Mouse (Mus musculus) small intestine, adult 2 months (tissue): ENCODE data around the gene Prm1. TPM values are rescaled to one million over a fixed set of nuclear protein-coding genes. Genes with fewer than 3 reads are reported as not detected.

Experiments used
- H3K27ac ChIP-seq: fragments of 200-500 bp; 2 replicates; pipeline ENCODE4 v1.5.1; 2012; ENCODE audit warnings: low read depth, low read length, control low read depth, inconsistent platforms; ENCODE audit not compliant: insufficient read depth
- H3K27me3 ChIP-seq: fragments of 200-500 bp; 2 replicates; pipeline ENCODE4 v1.6.1; 2012; ENCODE audit warnings: mild to moderate bottlenecking, moderate library complexity, low read length, inconsistent platforms; ENCODE audit not compliant: control insufficient read depth, insufficient read depth
- H3K36me3 ChIP-seq: fragments of 200-500 bp; 2 replicates; pipeline ENCODE4 v1.6.1; 2012; ENCODE audit warnings: mild to moderate bottlenecking, low read length, control low read depth, inconsistent platforms; ENCODE audit not compliant: control insufficient read depth, insufficient read depth
- H3K4me1 ChIP-seq: fragments of 200-500 bp; 2 replicates; pipeline ENCODE4 v1.6.1; 2012; ENCODE audit warnings: low read length, inconsistent platforms, mixed read lengths; ENCODE audit not compliant: control insufficient read depth, insufficient read depth, insufficient read length
- H3K4me3 ChIP-seq: fragments of 200-500 bp; 2 replicates; pipeline ENCODE4 v1.5.1; 2012; ENCODE audit warnings: low read depth, mild to moderate bottlenecking, control low read depth, inconsistent platforms, low read length, moderate library complexity
- CTCF ChIP-seq: fragments of 200-500 bp; IDR thresholded peaks from 2 replicates; pipeline ENCODE4 v1.5.1; 2012; ENCODE audit warnings: low read depth, mild to moderate bottlenecking, control low read depth, inconsistent platforms, low read length, moderate library complexity, mixed read lengths; ENCODE audit not compliant: insufficient replicate concordance, insufficient read length; ENCODE audit errors: extremely low read depth
- POLR2A ChIP-seq: fragments of 200-500 bp; IDR thresholded peaks from 2 replicates; pipeline ENCODE4 v1.6.1; 2012; ENCODE audit warnings: low read depth, mild to moderate bottlenecking, control low read depth, inconsistent platforms, low read length, moderate library complexity
- WGBS: fragments of 180-500 bp; shearing (Covaris S2); methylation state at CpG from one replicate; pipeline ENCODE4 v1.1.7; 2018; 5-methylcytosine and 5-hydroxymethylcytosine counted together
- polyA plus RNA-seq: library from polyadenylated mRNA; depleted of rRNA; stranded (reverse); fragments of >200 nt; gene quantifications from 2 replicates; pipeline ENCODE4 v1.2.3, GENCODE M21; 2012

Gene Prm1
- polyA plus RNA-seq, 1 experiment, result not detected

GRCm38 (mm10) chr16:10771769-10772510 is 33.7 kb downstream of the Prm1 start:
- 85% methylated on average over 19 of the region's 19 CpGs for WGBS
- no peaks in the 10 kb centered on the region for H3K36me3 ChIP-seq
- H3K4me1 ChIP-seq, result peaks cover 24% of the 10 kb centered on the region
- no peak overlapping the region for H3K4me3 ChIP-seq
- peak overlapping the region; percentile 43 for H3K27ac ChIP-seq
- TF ChIP-seq CTCF, result no peak
- TF ChIP-seq POLR2A, result 0 out of 2 replicates have a peak, but pooled peaks have one; percentile 8
- no peaks in the 10 kb centered on the region for H3K27me3 ChIP-seq

DNA sequence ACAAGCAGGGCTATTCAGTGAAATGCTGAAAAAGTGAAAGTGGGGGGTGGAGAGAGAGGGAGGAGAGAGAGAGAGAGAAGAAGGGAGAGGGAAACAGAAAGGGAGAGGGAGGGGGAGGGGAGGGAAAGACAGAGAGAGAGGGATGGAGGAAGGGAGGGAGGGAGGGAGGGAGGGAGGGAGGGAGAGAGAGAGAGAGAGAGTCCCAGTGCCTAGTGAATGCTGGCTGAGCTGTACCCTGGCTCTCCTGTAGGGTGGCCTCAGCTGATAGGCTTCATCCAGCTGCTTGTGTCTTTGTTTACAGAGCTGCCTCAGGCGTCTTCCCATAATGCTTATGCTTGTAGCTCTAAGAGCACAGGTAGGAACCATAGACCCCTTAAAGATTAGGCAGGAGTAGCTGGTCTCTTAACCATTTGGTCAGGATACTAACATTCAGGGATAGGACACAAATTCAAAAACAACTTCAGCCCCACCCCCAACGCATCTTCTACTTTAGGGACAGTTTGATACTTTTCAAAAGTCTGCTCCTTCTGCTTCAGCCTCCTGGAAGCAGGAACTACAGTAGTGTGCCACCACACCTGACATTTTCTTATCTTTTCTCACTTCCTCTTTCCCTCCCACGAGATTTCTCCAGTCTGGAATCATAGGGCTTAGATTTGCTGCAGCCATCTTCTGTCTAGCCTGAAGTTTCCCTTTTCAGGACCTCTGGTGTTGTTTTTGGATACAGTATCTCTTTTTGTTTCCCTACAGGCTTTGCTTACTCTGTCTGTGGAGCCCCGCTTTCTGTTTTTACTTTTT is 34.9 kb downstream of the Prm1 start:
- 0 out of 2 replicates have a peak overlapping the region, but pooled peaks have one; percentile 47 for H3K27ac ChIP-seq
- no peaks in the 10 kb centered on the region for H3K36me3 ChIP-seq
- TF ChIP-seq CTCF, result no peak
- TF ChIP-seq POLR2A, result no peak
- H3K4me1 ChIP-seq, result peaks cover 24% of the 10 kb centered on the region
- 36% methylated on average over 4 of the region's 4 CpGs for WGBS
- H3K4me3 ChIP-seq, result no peak overlapping the region
- H3K27me3 ChIP-seq, result no peaks in the 10 kb centered on the region

DNA sequence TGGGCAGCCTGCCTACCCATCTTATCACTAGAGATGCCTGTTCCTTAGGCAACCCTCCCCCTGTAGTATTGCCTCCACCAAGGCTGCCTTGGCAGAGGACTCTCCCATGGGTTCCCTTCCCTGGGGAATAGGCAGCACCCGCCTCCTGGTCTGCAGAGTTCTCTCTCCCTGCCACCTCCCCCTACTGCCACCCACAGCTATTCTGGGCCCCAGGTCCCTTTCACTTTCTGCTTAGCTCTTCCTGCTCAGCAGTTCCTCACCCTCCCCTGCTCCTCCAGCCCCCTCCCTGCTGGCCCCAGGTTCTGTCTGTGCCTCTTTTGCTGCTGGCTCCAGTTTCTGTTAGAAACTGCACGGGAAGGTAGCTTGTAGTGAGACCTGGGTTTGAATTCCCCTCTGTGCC is 36.0 kb downstream of the Prm1 start:
- no peaks in the 10 kb centered on the region for H3K27me3 ChIP-seq
- no peak overlapping the region for H3K4me3 ChIP-seq
- H3K4me1 ChIP-seq, result peaks cover 21% of the 10 kb centered on the region
- 32% methylated on average over 2 of the region's 2 CpGs for WGBS
- H3K27ac ChIP-seq, result peak overlapping the region; percentile 47; the same call in 1 of the 2 replicates
- TF ChIP-seq CTCF, result no peak
- TF ChIP-seq POLR2A, result no peak
- no peaks in the 10 kb centered on the region for H3K36me3 ChIP-seq

GRCm38 (mm10) chr16:10768821-10769220 is 36.8 kb downstream of the Prm1 start:
- TF ChIP-seq CTCF (no peak), POLR2A (no peak)
- Histone ChIP-seq H3K27me3 (no peaks in the 10 kb centered on the region), H3K27ac (no peak overlapping the region), H3K36me3 (no peaks in the 10 kb centered on the region), H3K4me3 (no peak overlapping the region), H3K4me1 (peaks cover 18% of the 10 kb centered on the region)
- 53% methylated on average over 9 of the region's 9 CpGs for WGBS

DNA sequence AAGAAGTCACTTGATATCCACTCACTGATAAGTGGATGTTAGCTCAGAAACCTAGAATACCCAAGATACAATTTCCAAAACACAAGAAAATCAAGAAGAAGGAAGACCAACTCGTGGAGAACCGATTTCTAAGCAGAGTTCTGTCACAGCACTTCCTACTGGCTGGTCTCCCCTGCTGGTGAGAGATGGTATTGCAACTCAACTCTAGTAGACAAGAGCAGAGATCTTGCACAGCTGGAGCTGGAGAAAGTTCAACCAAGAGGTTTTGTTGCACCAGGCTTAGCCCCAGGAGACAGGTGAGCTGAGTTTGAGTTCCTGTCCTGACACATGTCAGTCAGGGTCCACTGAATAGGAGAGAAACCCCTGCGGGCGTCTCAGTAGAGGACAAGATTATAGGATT is 38.5 kb downstream of the Prm1 start:
- 37% methylated on average over 4 of the region's 4 CpGs for WGBS
- Histone ChIP-seq H3K4me1 (peaks cover 18% of the 10 kb centered on the region), H3K27ac (no peak overlapping the region), H3K4me3 (no peak overlapping the region), H3K36me3 (no peaks in the 10 kb centered on the region), H3K27me3 (no peaks in the 10 kb centered on the region)
- no peak for TF ChIP-seq POLR2A
- TF ChIP-seq CTCF, result peak; percentile 34; the same call in 1 of the 2 replicates

DNA sequence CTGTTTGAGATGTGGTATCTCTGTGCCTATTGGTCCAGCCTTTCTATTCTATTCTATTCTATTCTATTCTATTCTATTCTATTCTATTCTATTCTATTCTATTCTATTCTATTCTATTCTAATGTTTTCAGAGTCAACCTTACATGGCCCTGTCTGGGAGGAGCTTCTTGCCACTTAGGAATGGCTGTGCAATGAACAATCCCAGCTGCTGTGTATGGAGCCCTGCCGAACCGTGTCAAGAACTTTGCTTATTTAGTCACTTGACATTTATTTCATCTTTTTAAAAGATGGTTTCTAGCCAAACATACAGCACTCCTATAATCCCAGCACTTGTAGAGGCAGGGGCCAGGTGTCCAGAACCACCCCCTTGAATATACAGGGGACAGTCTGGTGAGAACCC is 41.3 kb downstream of the Prm1 start:
- TF ChIP-seq CTCF (no peak), POLR2A (no peak)
- Histone ChIP-seq H3K27me3 (no peaks in the 10 kb centered on the region), H3K4me3 (no peak overlapping the region), H3K4me1 (peaks cover 8% of the 10 kb centered on the region), H3K36me3 (no peaks in the 10 kb centered on the region), H3K27ac (no peak overlapping the region)
- WGBS, result 40% methylated on average over 2 of the region's 2 CpGs
